In genomic region chr13:15517048-15517760, GRCm38 (mm10) we compare ENCODE assay signal across 23 mouse cellular contexts. TPM values are rescaled to one million over a fixed set of nuclear protein-coding genes. Genes with fewer than 3 reads are reported as not detected.
A peak's percentile ranks its signal among the peaks of the same experiment; 100 is the strongest.
DNase-seq lines count a peak whose midpoint lies in the region; ATAC-seq and TF ChIP-seq lines count a peak whose summit lies in the region.
"Had no signal": no experiment of that assay in that cellular context is flagged by ENCODE, and none has a peak within 500 bp of the region (broad histone marks: within the 10 kb centered on the region; RNA-seq: fewer than 3 reads in every experiment).

No protein-coding gene starts in this region.

- no peak for ATAC-seq in hindbrain, postnatal 0 days
- peak; percentile 72 for ATAC-seq in neural tube, embryonic 12.5 days (ENCODE audit: low FRiP score, low read depth)
- no peak for ATAC-seq in neural tube, embryonic 15.5 days (ENCODE audit: low FRiP score)
- ATAC-seq in midbrain, embryonic 13.5 days = peak; percentile 72

- H3K4me3 ChIP-seq in hindbrain, embryonic 10.5 days = no peak overlapping the region
- H3K4me3 ChIP-seq in hindbrain, postnatal 0 days (ENCODE audit: low read length) = no peak overlapping the region
- no peak overlapping the region for H3K4me3 ChIP-seq in neural tube, embryonic 12.5 days
- no peak overlapping the region for H3K4me3 ChIP-seq in neural tube, embryonic 15.5 days (replicated peaks)
- no peak overlapping the region for H3K4me3 ChIP-seq in midbrain, embryonic 13.5 days (replicated peaks)
- no peak overlapping the region for H3K4me3 ChIP-seq in kidney, adult 2 months (ENCODE audit: insufficient read depth, low read depth, low read length)
- H3K4me3 ChIP-seq: embryonic facial prominence, embryonic 15.5 days; heart, embryonic 12.5 days; layer of hippocampus, adult 2 months; megakaryocyte, embryonic 14.5 days; myocyte had no signal

- no peaks in the 10 kb centered on the region for H3K9me3 ChIP-seq in hindbrain, embryonic 10.5 days
- H3K9me3 ChIP-seq in hindbrain, postnatal 0 days (ENCODE audit: low read length) = no peaks in the 10 kb centered on the region
- no peaks in the 10 kb centered on the region for H3K9me3 ChIP-seq in neural tube, embryonic 12.5 days
- no peaks in the 10 kb centered on the region for H3K9me3 ChIP-seq in neural tube, embryonic 15.5 days (replicated peaks)
- no peaks in the 10 kb centered on the region for H3K9me3 ChIP-seq in midbrain, embryonic 13.5 days
- H3K9me3 ChIP-seq: embryonic facial prominence, embryonic 15.5 days; heart, embryonic 12.5 days had no signal

- H3K9ac ChIP-seq in hindbrain, postnatal 0 days (replicated peaks; ENCODE audit: low read length) = no peak overlapping the region
- no peak overlapping the region for H3K9ac ChIP-seq in neural tube, embryonic 12.5 days
- no peak overlapping the region for H3K9ac ChIP-seq in neural tube, embryonic 15.5 days (replicated peaks)
- no peak overlapping the region for H3K9ac ChIP-seq in midbrain, embryonic 13.5 days (replicated peaks)
- H3K9ac ChIP-seq: embryonic facial prominence, embryonic 15.5 days; heart, embryonic 12.5 days had no signal

- no peaks in the 10 kb centered on the region for H3K27me3 ChIP-seq in hindbrain, embryonic 10.5 days (ENCODE audit: insufficient read depth, poor library complexity, severe bottlenecking)
- H3K27me3 ChIP-seq in hindbrain, postnatal 0 days (ENCODE audit: insufficient read depth, low read length) = no peaks in the 10 kb centered on the region
- H3K27me3 ChIP-seq in neural tube, embryonic 12.5 days (replicated peaks) = no peaks in the 10 kb centered on the region
- no peaks in the 10 kb centered on the region for H3K27me3 ChIP-seq in neural tube, embryonic 15.5 days (replicated peaks)
- no peaks in the 10 kb centered on the region for H3K27me3 ChIP-seq in midbrain, embryonic 13.5 days
- no peaks in the 10 kb centered on the region for H3K27me3 ChIP-seq in kidney, adult 2 months (replicated peaks; ENCODE audit: control insufficient read depth, insufficient read depth, low read length)
- H3K27me3 ChIP-seq: embryonic facial prominence, embryonic 15.5 days; heart, embryonic 12.5 days; megakaryocyte, embryonic 14.5 days had no signal

- no peak for TF ChIP-seq POLR2A in kidney, adult 2 months (IDR thresholded peaks at IDR 0.05; ENCODE audit: low read depth, low read length)

- H3K27ac ChIP-seq in hindbrain, embryonic 10.5 days = peak overlapping the region; percentile 53; the same call in 1 of the 2 replicates
- no peak overlapping the region for H3K27ac ChIP-seq in hindbrain, postnatal 0 days
- no peak overlapping the region for H3K27ac ChIP-seq in neural tube, embryonic 12.5 days
- no peak overlapping the region for H3K27ac ChIP-seq in neural tube, embryonic 15.5 days (replicated peaks)
- H3K27ac ChIP-seq in midbrain, embryonic 13.5 days = peak overlapping the region; percentile 61
- no peak overlapping the region for H3K27ac ChIP-seq in kidney, adult 2 months (ENCODE audit: insufficient read depth, low read depth, low read length)
- H3K27ac ChIP-seq: embryonic facial prominence, embryonic 15.5 days; layer of hippocampus, adult 2 months had no signal

- no peaks in the 10 kb centered on the region for H3K36me3 ChIP-seq in hindbrain, embryonic 10.5 days
- H3K36me3 ChIP-seq in hindbrain, postnatal 0 days (ENCODE audit: insufficient read depth, low read length) = no peaks in the 10 kb centered on the region
- no peaks in the 10 kb centered on the region for H3K36me3 ChIP-seq in neural tube, embryonic 12.5 days
- H3K36me3 ChIP-seq in neural tube, embryonic 15.5 days = no peaks in the 10 kb centered on the region
- H3K36me3 ChIP-seq in midbrain, embryonic 13.5 days = no peaks in the 10 kb centered on the region
- H3K36me3 ChIP-seq in kidney, adult 2 months (ENCODE audit: control insufficient read depth, insufficient read depth, low read length) = no peaks in the 10 kb centered on the region
- H3K36me3 ChIP-seq: embryonic facial prominence, embryonic 15.5 days; heart, embryonic 12.5 days had no signal

- no peak for DNase-seq in hindbrain, embryonic 10.5 days (ENCODE audit: low spot score)
- no peak for DNase-seq in hindbrain, postnatal 0 days (ENCODE audit: low spot score)
- DNase-seq in frontal cortex, adult 2 months (ENCODE audit: extremely low spot score in 1 of 2, low spot score in 1 of 2) = no peak
- no peak for DNase-seq in kidney, adult 2 months
- DNase-seq in cerebellum, adult 9-10 months = no peak
- DNase-seq: adrenal gland, adult 2 months; cerebellum, postnatal 14 days; embryo, embryonic 11 days; heart, postnatal 14 days; kidney, adult 8-10 months; kidney, postnatal 14 days; lung, adult 18-20 months; lung, postnatal 14 days; thymus, postnatal 36 days had no signal

- no peak overlapping the region for H3K4me2 ChIP-seq in hindbrain, postnatal 0 days (ENCODE audit: low read depth, low read length)
- H3K4me2 ChIP-seq in neural tube, embryonic 12.5 days (replicated peaks) = no peak overlapping the region
- H3K4me2 ChIP-seq in neural tube, embryonic 15.5 days = no peak overlapping the region
- no peak overlapping the region for H3K4me2 ChIP-seq in midbrain, embryonic 13.5 days (replicated peaks)
- H3K4me2 ChIP-seq: embryonic facial prominence, embryonic 15.5 days; heart, embryonic 12.5 days had no signal

- no peak for TF ChIP-seq CTCF in hindbrain, postnatal 0 days (IDR thresholded peaks at IDR 0.05; ENCODE audit: low read depth)
- no peak for TF ChIP-seq CTCF in kidney, adult 2 months (conservative IDR thresholded peaks at IDR 0.05; ENCODE audit: insufficient read depth, insufficient read length, low read depth, low read length)

- 84% methylated on average over 9 of the region's 9 CpGs for WGBS in hindbrain, embryonic 10.5 days
- 69% methylated on average over 9 of the region's 9 CpGs for WGBS in hindbrain, postnatal 0 days
- WGBS in neural tube, embryonic 12.5 days = 71% methylated on average over 9 of the region's 9 CpGs
- 51% methylated on average over 9 of the region's 9 CpGs for WGBS in neural tube, embryonic 15.5 days
- WGBS in midbrain, embryonic 13.5 days = 68% methylated on average over 9 of the region's 9 CpGs
- 87% methylated on average over 9 of the region's 9 CpGs for WGBS in kidney, adult 2 months

- H3K4me1 ChIP-seq in hindbrain, embryonic 10.5 days (replicated peaks) = peaks cover 30% of the 10 kb centered on the region
- H3K4me1 ChIP-seq in hindbrain, postnatal 0 days (ENCODE audit: insufficient read depth, low read length) = no peaks in the 10 kb centered on the region
- H3K4me1 ChIP-seq in neural tube, embryonic 12.5 days = 0 out of 2 replicates have a peak, but pooled peaks cover 4% of the 10 kb centered on the region
- peaks cover 6% of the 10 kb centered on the region for H3K4me1 ChIP-seq in neural tube, embryonic 15.5 days
- H3K4me1 ChIP-seq in midbrain, embryonic 13.5 days (replicated peaks) = peaks cover 30% of the 10 kb centered on the region
- H3K4me1 ChIP-seq in kidney, adult 2 months (ENCODE audit: control insufficient read depth, insufficient read depth, low read length) = no peaks in the 10 kb centered on the region
- H3K4me1 ChIP-seq: megakaryocyte, embryonic 14.5 days had no signal

RNA-seq across cellular contexts. Expression of gene Gli3, which starts 54.2 kb away (rescaled TPM):
- polyA plus RNA-seq in hindbrain, embryonic 10.5 days (2016; fragmentation: Nextera tagmentation; extraction: Ambion mirVana) = 32.3 and 36.0 TPM in 2 replicates
- total RNA-seq in hindbrain, postnatal 0 days (2014; rRNA removed) = 7.3 and 9.6 TPM in 2 replicates
- polyA plus RNA-seq in hindbrain, postnatal 0 days (2015; fragmentation: Nextera tagmentation; extraction: Ambion mirVana) = 3.0 and 3.7 TPM in 2 replicates
- 21.7 and 22.4 TPM in 2 replicates for polyA plus RNA-seq in neural tube, embryonic 12.5 days (2016; fragmentation: Nextera tagmentation; extraction: Ambion mirVana)
- 2.6 and 4.4 TPM in 2 replicates for polyA plus RNA-seq in neural tube, embryonic 15.5 days (2015; fragmentation: Nextera tagmentation; extraction: Ambion mirVana)
- 15.8 and 17.6 TPM in 2 replicates for polyA plus RNA-seq in midbrain, embryonic 13.5 days (2015; fragmentation: Nextera tagmentation; extraction: Ambion mirVana)
- 3.2 and 4.0 TPM in 2 replicates for polyA plus RNA-seq in frontal cortex, adult 2 months (2012; rRNA removed)
- polyA plus RNA-seq in kidney, adult 2 months (2012; rRNA removed) = 0.58 and 0.99 TPM in 2 replicates
- total RNA-seq: granulocyte monocyte progenitor cell, adult 5-6 weeks had no signal

Comparison
In these comparisons a context has a peak if more than half of its experiments do, and no peak if none do; other contexts are left out.
1. H3K27ac ChIP-seq: peak in hindbrain, embryonic 10.5 days (single experiment) and midbrain, embryonic 13.5 days (single experiment); none in hindbrain, postnatal 0 days (single experiment), neural tube, embryonic 12.5 days (single experiment), neural tube, embryonic 15.5 days (single experiment) and kidney, adult 2 months (single experiment).
2. ATAC-seq: peak in neural tube, embryonic 12.5 days (single experiment) and midbrain, embryonic 13.5 days (single experiment); none in hindbrain, postnatal 0 days (single experiment) and neural tube, embryonic 15.5 days (single experiment).